Mouse (Mus musculus) neural tube, embryonic 15.5 days (tissue): ENCODE data around the gene Meox1. TPM values are rescaled to one million over a fixed set of nuclear protein-coding genes. Genes with fewer than 3 reads are reported as not detected.

ENCODE experiments used
- ATAC-seq: fragments of 200-750 bp; cut with Nextera tagmentation; 2 replicates; pipeline ENCODE4 v1.8.0; 2017; ENCODE audit warnings: mild to moderate bottlenecking, moderate TSS enrichment, moderate library complexity; ENCODE audit not compliant: low FRiP score
- H3K27ac ChIP-seq: fragments of 300-500 bp; sonication (generic); replicated peaks from 2 replicates; pipeline ENCODE4 v1.5.1; 2015; ENCODE audit warnings: mild to moderate bottlenecking, inconsistent platforms
- H3K27me3 ChIP-seq: fragments of 300-500 bp; sonication (generic); replicated peaks from 2 replicates; pipeline ENCODE4 v1.6.1; 2015; ENCODE audit warnings: inconsistent platforms
- H3K36me3 ChIP-seq: fragments of 300-500 bp; sonication (generic); 2 replicates; pipeline ENCODE4 v1.6.1; 2015; ENCODE audit warnings: inconsistent platforms
- H3K4me1 ChIP-seq: fragments of 300-500 bp; sonication (generic); 2 replicates; pipeline ENCODE4 v1.6.1; 2015; ENCODE audit warnings: inconsistent platforms
- H3K4me2 ChIP-seq: fragments of 300-500 bp; sonication (generic); 2 replicates; pipeline ENCODE4 v1.6.1; 2015; ENCODE audit warnings: inconsistent platforms, mild to moderate bottlenecking, moderate library complexity
- H3K4me3 ChIP-seq: fragments of 300-500 bp; sonication (generic); replicated peaks from 2 replicates; pipeline ENCODE4 v1.5.1; 2015; ENCODE audit warnings: mild to moderate bottlenecking, inconsistent platforms
- H3K9ac ChIP-seq: fragments of 300-500 bp; sonication (generic); replicated peaks from 2 replicates; pipeline ENCODE4 v1.6.1; 2015; ENCODE audit warnings: mild to moderate bottlenecking, inconsistent platforms
- H3K9me3 ChIP-seq: fragments of 300-500 bp; sonication (generic); replicated peaks from 2 replicates; pipeline ENCODE4 v1.6.1; 2016; ENCODE audit warnings: inconsistent platforms
- WGBS: fragments of 180-500 bp; shearing (Covaris S2); methylation state at CpG from one replicate; pipeline ENCODE4 v1.1.7; 2015; ENCODE audit warnings: mixed read lengths; 5-methylcytosine and 5-hydroxymethylcytosine counted together
- polyA plus RNA-seq: library from polyadenylated mRNA; unstranded; fragments of >200 nt; fragmentation: Nextera tagmentation; extraction: Ambion mirVana; gene quantifications from 2 replicates; pipeline ENCODE4 v1.2.1, GENCODE M21; 2015

Meox1 gene
- polyA plus RNA-seq, 1 experiment from 2014 or later = 1.3 TPM

GRCm38 (mm10) chr11:101921361-101921952 is 27.3 kb upstream of the Meox1 start:
- ATAC-seq = no peak

GRCm38 (mm10) chr11:101919660-101920059 is 25.5 kb upstream of the Meox1 start:
- Histone ChIP-seq H3K4me2 (no peak overlapping the region), H3K4me1 (no peaks in the 10 kb centered on the region), H3K36me3 (no peaks in the 10 kb centered on the region), H3K9me3 (no peaks in the 10 kb centered on the region), H3K27ac (no peak overlapping the region), H3K4me3 (no peak overlapping the region), H3K9ac (no peak overlapping the region), H3K27me3 (peaks cover 16% of the 10 kb centered on the region)
- WGBS = 2% methylated on average over 6 of the region's 6 CpGs
- no peak for ATAC-seq

More at GRCm38 (mm10) chr11:101921361-101921952, 27.3 kb upstream of the Meox1 start:
- Histone ChIP-seq H3K27me3 (peaks cover 16% of the 10 kb centered on the region), H3K4me1 (no peaks in the 10 kb centered on the region), H3K4me2 (no peak overlapping the region), H3K4me3 (no peak overlapping the region), H3K9ac (no peak overlapping the region), H3K36me3 (no peaks in the 10 kb centered on the region), H3K9me3 (no peaks in the 10 kb centered on the region), H3K27ac (no peak overlapping the region)
- 75% methylated on average over 12 of the region's 12 CpGs for WGBS

GRCm38 (mm10) chr11:101918609-101919008 is 24.4 kb upstream of the Meox1 start:
- Histone ChIP-seq H3K36me3 (no peaks in the 10 kb centered on the region), H3K27me3 (peaks cover 16% of the 10 kb centered on the region), H3K9ac (no peak overlapping the region), H3K9me3 (no peaks in the 10 kb centered on the region), H3K4me3 (no peak overlapping the region), H3K27ac (no peak overlapping the region), H3K4me1 (no peaks in the 10 kb centered on the region), H3K4me2 (no peak overlapping the region)
- ATAC-seq = no peak
- whole genome bisulfite sequencing = 75% methylated on average over 3 of the region's 3 CpGs

- Histone ChIP-seq H3K4me1 (no peaks in the 10 kb centered on the region), H3K36me3 (no peaks in the 10 kb centered on the region), H3K9ac (no peak overlapping the region), H3K4me2 (no peak overlapping the region), H3K4me3 (no peak overlapping the region), H3K27ac (no peak overlapping the region), H3K9me3 (no peaks in the 10 kb centered on the region), H3K27me3 (peaks cover 16% of the 10 kb centered on the region)
- 72% methylated on average over 3 of the region's 3 CpGs for WGBS
- ATAC-seq = no peak
Observed at GRCm38 (mm10) chr11:101916772-101917171, 22.6 kb upstream of the Meox1 start.

- WGBS = 72% methylated on average over 8 of the region's 8 CpGs
- Histone ChIP-seq H3K36me3 (no peaks in the 10 kb centered on the region), H3K4me1 (0 out of 2 replicates have a peak, but pooled peaks cover 2% of the 10 kb centered on the region), H3K27me3 (peaks cover 16% of the 10 kb centered on the region), H3K9ac (no peak overlapping the region), H3K9me3 (no peaks in the 10 kb centered on the region), H3K27ac (no peak overlapping the region), H3K4me2 (no peak overlapping the region), H3K4me3 (no peak overlapping the region)
- no peak for ATAC-seq
Observed at GRCm38 (mm10) chr11:101913591-101913990, 19.4 kb upstream of the Meox1 start.

GRCm38 (mm10) chr11:101911855-101912579 is 17.8 kb upstream of the Meox1 start:
- no peak for ATAC-seq
- no peak overlapping the region for H3K27ac ChIP-seq
- no peak overlapping the region for H3K4me2 ChIP-seq
- no peaks in the 10 kb centered on the region for H3K9me3 ChIP-seq
- H3K27me3 ChIP-seq = peaks cover 9% of the 10 kb centered on the region
- 0 out of 2 replicates have a peak, but pooled peaks cover 2% of the 10 kb centered on the region for H3K4me1 ChIP-seq
- no peaks in the 10 kb centered on the region for H3K36me3 ChIP-seq
- no peak overlapping the region for H3K4me3 ChIP-seq
- no peak overlapping the region for H3K9ac ChIP-seq
- 73% methylated on average over 4 of the region's 4 CpGs for WGBS

GRCm38 (mm10) chr11:101910230-101910946 is 16.2 kb upstream of the Meox1 start:
- Histone ChIP-seq H3K9ac (no peak overlapping the region), H3K4me3 (no peak overlapping the region), H3K9me3 (no peaks in the 10 kb centered on the region), H3K36me3 (no peaks in the 10 kb centered on the region), H3K4me2 (no peak overlapping the region), H3K4me1 (0 out of 2 replicates have a peak, but pooled peaks cover 2% of the 10 kb centered on the region), H3K27me3 (0 out of 2 replicates have a peak, but pooled peaks cover 7% of the 10 kb centered on the region), H3K27ac (no peak overlapping the region)
- 27% methylated on average over 21 of the region's 21 CpGs for WGBS
- ATAC-seq = peak; percentile 16; the same call in 1 of the 2 replicates

- Histone ChIP-seq H3K4me3 (no peak overlapping the region), H3K9ac (no peak overlapping the region)
- whole genome bisulfite sequencing = 50% methylated on average over 6 of the region's 6 CpGs
Observed at GRCm38 (mm10) chr11:101908777-101909176, 14.6 kb upstream of the Meox1 start.

GRCm38 (mm10) chr11:101905115-101905514 is 10.9 kb upstream of the Meox1 start:
- H3K9me3 ChIP-seq = no peaks in the 10 kb centered on the region
- ATAC-seq = no peak
- H3K9ac ChIP-seq = no peak overlapping the region
- H3K36me3 ChIP-seq = no peaks in the 10 kb centered on the region
- peaks cover 12% of the 10 kb centered on the region for H3K4me1 ChIP-seq
- no peak overlapping the region for H3K27ac ChIP-seq
- WGBS = 30% methylated on average over 13 of the region's 13 CpGs
- 0 out of 2 replicates have a peak, but pooled peaks cover 2% of the 10 kb centered on the region for H3K27me3 ChIP-seq
- no peak overlapping the region for H3K4me3 ChIP-seq
- H3K4me2 ChIP-seq = no peak overlapping the region

More at GRCm38 (mm10) chr11:101908777-101909176, 14.6 kb upstream of the Meox1 start:
- no peaks in the 10 kb centered on the region for H3K9me3 ChIP-seq
- H3K27ac ChIP-seq = no peak overlapping the region
- peaks cover 7% of the 10 kb centered on the region for H3K4me1 ChIP-seq
- no peak for ATAC-seq
- no peaks in the 10 kb centered on the region for H3K36me3 ChIP-seq
- 0 out of 2 replicates have a peak, but pooled peaks cover 7% of the 10 kb centered on the region for H3K27me3 ChIP-seq
- H3K4me2 ChIP-seq = no peak overlapping the region

- Histone ChIP-seq H3K36me3 (no peaks in the 10 kb centered on the region), H3K27ac (no peak overlapping the region), H3K9ac (no peak overlapping the region), H3K9me3 (no peaks in the 10 kb centered on the region), H3K27me3 (no peaks in the 10 kb centered on the region), H3K4me1 (peaks cover 20% of the 10 kb centered on the region), H3K4me2 (no peak overlapping the region), H3K4me3 (no peak overlapping the region)
- no peak for ATAC-seq
- 37% methylated on average over 8 of the region's 8 CpGs for WGBS
Observed at GRCm38 (mm10) chr11:101901309-101901708, 7.1 kb upstream of the Meox1 start.

- WGBS = 97% methylated on average over 4 of the region's 4 CpGs
- Histone ChIP-seq H3K4me3 (no peak overlapping the region), H3K9me3 (no peaks in the 10 kb centered on the region), H3K27me3 (peaks cover 9% of the 10 kb centered on the region), H3K36me3 (no peaks in the 10 kb centered on the region), H3K9ac (no peak overlapping the region), H3K4me2 (no peak overlapping the region), H3K27ac (no peak overlapping the region), H3K4me1 (peaks cover 15% of the 10 kb centered on the region)
- no peak for ATAC-seq
Observed at GRCm38 (mm10) chr11:101898328-101898727, 4.2 kb upstream of the Meox1 start.
